Mouse (Mus musculus) frontal cortex, adult (tissue): ENCODE results near the gene Sdk1.
A peak's percentile ranks its signal among the peaks of the same experiment; 100 is the strongest.

Experiments used
- ATAC-seq: cut with Nextera tagmentation; 2 replicates; pipeline ENCODE4 v1.9.2; 2017; ENCODE audit warnings: mild to moderate bottlenecking, moderate library complexity, mixed read lengths; ENCODE audit not compliant: low TSS enrichment

Gene Sdk1

DNA sequence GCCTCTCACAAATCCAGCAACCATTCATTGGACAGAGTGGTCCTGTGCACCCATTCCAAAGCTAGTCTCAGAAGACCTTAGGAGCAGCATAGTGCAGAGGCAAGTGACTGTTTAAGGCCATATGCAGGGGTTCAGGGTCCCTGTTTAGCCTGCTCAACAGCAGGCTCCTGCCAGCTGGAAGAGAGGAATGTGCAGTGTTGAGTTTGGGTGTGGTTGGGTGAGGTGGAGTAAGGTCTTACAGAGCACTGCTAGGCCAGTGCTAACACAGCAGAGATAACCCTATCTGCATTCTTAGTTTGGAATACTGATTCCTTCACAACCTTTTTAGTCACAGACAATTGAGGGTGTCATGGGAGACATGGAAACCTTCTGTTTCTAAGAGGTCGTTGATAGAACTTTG is 206.0 kb downstream of the Sdk1 start:
- no peak for ATAC-seq

- no peak for ATAC-seq
Measured at GRCm38 (mm10) chr5:141463417-141463816, 222.1 kb downstream of the Sdk1 start.

- ATAC-seq = no peak
Measured at GRCm38 (mm10) chr5:141468821-141469220, 227.5 kb downstream of the Sdk1 start.

DNA sequence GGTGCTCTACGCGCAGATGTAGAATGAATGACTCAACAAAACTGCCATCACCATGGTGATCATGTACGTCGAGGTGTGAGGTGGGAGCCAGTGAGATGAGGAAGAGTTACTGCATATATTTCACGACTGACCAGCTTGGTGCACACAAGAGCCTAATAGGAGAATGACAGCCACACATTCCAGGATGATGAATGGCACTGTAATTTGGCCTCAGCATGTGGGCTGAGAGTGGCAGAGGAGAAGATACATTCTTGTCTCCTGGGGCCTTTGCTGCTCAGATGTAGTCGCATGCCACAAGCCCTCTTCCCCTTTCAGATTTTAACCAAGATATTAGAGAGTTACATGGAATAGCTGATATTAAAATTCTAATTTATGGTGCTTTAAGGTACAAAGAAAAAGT is 264.0 kb downstream of the Sdk1 start:
- ATAC-seq = no peak

DNA sequence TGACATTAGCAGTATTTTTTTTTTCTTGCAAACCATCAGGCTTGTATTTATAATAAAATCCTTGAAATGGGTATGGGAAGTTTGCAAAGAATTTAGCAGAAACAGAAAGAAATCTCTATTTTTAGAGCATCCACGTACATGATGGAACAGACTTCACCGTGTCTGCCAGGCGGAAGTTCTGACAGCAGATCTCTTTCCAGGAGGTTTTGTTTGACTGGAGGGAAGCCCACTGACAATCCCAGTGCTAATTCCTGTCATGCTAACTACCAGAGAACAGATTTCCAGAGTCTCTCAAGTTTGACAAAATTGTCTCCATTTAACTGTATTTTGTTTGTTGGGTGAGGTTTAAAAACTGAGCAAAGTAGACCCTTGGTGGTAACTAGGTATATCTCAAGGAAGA is 265.1 kb downstream of the Sdk1 start:
- no peak for ATAC-seq

DNA sequence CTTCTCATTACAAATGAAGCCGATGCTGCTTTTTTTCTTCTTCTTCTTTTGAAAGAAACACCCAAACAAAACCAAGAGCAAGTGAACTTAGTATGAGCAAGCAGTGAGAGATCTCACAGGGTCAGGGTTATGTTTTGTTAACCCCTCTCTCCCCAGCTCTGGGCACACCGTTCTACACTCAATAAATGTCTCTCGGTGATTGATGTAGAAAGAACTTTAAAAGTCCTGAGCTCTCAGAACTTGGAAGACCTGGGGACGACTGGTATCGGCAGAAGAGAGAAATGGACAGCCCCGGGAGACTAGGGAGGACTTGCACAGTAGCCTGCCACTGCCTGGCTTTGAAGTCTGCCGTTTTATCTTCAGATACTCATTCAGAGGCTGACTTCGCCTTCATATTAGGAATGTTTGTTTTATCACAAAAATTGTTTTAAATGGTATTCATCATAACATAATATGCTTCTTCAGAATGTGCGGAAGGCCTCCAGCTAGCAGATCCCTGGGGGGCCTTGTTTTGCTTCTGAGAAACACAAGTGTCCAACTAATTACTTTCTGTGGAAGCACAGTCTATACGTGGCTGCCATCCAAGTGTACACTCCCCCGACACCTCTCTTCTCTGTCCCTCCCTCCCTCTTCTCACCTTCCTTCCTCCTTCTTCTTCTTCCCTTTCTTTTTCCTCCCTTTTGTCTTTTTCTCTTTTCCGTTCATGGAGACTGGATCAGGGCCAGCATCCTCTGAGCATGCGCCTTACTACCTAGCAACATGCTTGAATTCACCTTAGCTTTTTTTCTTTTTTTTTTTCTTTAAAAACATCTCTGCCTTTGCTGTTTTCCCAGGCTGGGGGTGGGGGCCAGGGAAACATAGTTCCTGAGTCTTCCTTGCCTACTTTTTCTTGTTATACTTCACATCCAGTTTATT is 283.8 kb downstream of the Sdk1 start:
- ATAC-seq = no peak

DNA sequence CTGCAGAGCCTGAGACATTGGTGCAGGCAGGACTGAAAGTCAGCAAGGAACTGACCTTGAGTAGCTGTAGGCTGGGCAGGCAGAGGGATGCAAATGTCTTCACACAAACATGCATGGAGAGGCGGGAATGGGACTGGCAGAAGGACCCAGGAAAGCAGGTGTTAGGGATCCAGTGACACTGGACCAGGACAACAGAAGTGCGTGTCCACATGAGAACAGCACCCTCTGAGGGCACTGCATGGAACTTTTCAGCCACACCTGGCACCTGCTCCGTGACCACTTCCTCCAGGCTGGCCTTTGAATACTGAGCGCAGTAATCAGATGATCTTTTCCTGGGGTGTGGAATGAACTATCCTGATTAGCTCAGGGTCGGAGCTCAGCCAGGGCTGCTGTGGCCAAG is 298.9 kb downstream of the Sdk1 start:
- no peak for ATAC-seq

DNA sequence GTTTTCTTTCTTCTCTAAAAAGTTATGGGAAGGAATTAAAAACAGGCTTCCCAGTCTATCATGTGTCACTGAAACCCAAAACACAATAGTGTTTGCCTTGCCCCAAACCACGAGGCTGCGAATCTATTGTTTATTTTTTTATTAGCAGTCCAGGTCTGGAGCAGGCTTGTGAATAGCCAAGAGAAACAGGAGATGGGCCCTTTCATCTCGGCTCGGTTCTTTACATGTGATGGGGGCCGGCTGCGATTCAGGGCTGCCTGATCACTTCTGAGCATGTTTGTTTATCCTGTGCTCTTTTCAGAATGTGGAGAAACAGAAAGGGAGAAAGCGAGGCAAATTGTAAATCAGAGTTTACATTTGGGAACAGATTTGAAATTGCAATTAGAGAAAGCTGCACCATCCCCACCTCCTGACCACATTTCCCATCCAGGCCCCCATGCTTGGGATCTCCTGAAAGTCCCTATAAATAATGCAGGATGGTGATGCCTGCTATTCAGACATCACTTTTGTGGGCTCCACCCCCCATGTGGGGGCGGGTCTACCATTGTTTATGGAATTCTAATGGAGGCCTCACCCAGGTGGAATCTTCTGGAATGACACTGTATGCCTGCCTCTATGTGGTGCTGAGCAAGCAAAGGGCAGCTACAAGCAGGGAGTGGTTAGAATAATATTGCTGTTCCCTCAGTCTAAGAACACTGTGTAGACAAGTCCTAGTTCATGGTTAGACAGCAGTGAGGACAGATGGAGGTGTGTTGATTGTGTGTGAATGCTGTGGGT is 301.8 kb downstream of the Sdk1 start:
- no peak for ATAC-seq

DNA sequence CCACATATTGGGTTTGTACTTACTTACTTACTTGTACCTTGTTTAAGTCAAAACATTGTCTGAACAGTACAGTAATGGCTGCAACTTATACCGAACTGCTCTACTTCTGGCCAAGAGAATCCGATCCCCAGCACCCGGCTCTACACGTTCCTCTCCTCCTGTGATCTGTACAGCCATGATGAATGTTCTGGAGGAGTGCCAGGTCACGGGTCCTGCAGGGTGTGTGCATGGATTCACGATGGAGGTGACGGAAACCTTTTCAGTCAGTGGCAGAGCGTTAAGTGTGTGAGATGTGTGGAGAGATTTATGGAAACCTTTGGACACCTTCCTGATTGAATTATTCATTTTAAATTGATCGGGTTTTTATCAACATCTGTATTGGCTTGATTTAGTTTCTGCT is 312.2 kb downstream of the Sdk1 start:
- no peak for ATAC-seq

DNA sequence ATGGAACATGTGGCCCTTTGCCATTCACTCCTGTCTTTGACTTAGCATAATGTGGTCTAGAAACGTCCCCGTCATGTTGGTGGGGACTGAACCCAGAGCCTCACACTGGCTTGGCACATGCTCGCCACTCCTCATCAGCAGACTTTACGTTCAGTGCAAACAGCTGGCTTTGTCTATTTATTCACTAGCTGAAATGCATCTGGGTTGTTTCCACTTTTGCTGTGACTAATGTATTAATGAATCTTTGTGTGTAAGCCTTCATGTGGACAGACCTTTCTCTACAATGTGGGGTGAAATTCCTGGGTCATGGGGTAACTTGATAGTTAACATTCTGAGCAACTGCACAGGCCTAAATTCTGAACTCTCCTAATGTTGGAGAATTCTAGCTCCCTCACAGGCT is 317.4 kb downstream of the Sdk1 start:
- ATAC-seq = no peak

- ATAC-seq = no peak
Measured at GRCm38 (mm10) chr5:141560325-141560724, 319.0 kb downstream of the Sdk1 start.

DNA sequence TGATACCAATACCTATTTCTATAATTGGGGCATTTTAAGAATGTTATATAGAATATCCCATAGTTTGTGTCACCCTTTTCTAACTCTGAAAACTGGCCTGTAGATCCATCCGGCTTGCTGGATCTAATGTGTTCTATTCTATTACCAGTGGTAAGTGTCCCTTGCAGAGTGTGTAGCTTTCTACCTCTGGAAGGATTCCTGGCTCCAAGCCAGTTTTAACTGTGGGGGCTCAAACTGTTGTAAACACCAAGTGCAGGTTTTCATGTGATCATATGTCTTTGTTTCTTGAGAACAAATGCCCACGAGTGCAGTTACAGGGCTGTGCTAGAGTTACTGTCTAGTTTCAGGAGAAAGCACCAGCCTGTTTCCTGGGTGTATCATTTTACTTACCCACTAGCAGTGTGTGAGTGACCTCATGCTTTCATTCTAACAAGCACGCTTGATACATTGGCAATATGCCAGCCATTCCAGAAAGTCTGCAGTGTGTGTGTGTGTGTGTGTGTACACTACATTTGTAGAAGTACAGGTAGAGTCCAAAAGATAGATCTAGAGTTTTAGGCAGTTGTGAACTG is 320.8 kb downstream of the Sdk1 start:
- no peak for ATAC-seq

GRCm38 (mm10) chr5:141564197-141564596 is 322.9 kb downstream of the Sdk1 start:
- ATAC-seq = no peak

- ATAC-seq = no peak
Measured at GRCm38 (mm10) chr5:141568106-141568505, 326.8 kb downstream of the Sdk1 start.

GRCm38 (mm10) chr5:141570442-141570841 is 329.2 kb downstream of the Sdk1 start:
- no peak for ATAC-seq

DNA sequence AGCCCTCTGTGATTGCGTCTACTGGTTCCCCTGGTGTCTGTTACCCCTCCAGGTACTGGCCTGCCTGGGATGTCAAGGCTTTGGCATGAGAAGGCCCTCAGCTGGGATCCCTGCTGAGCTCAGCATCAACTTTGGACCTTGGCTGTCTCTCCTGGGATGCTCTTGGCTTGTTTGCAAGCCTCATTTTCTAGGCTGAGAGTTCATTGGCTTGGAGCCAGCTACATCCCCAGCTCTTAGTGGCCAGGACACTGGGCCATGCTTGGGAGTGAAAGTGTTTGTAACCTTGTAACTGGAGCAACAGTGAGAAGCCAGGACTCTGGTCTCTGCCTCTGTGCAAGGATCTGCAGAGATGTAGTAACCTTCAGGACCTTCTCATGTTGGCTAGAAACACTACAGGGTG is 333.0 kb downstream of the Sdk1 start:
- no peak for ATAC-seq

DNA sequence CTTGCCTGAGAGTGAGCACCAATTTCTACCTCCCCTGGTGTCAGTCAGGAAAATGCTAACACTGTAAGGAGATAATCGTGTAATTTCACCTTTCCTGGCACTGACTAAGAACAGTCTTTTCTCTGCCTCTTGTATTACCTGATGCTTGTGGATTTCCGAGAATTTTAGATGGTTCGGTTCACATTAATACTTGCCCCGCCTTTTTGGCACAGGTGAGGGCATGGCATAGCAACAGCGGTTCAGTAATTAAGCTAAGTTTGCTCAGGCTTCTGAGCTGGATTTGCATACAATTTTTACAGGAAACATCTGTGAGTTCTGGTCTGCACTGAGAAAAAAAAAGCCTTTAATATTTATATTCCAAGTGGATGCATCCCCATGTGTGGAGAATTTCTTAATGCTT is 350.0 kb downstream of the Sdk1 start:
- ATAC-seq = no peak

DNA sequence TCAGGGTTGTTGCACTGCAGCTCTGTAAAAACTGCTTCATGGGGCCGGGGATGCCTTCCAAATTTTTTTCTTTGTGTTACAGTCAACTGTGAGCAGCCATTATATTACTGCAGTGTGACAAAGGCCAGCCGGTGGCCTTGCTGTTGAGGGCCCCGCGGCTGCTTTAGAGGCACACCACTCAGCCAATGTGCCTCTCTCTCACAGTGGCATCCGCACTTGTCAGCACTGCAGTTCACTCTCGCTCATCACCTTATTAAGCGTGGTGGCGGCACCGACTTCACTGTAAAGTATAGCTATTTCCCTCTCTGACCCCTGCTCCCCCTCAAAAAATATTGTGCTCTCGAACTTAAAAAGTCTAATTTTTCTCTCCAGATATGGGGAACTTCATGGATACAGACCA is 371.4 kb downstream of the Sdk1 start:
- ATAC-seq = no peak

GRCm38 (mm10) chr5:141615763-141616162 is 374.5 kb downstream of the Sdk1 start:
- peak; percentile 55; the same call in 1 of the 2 replicates for ATAC-seq

DNA sequence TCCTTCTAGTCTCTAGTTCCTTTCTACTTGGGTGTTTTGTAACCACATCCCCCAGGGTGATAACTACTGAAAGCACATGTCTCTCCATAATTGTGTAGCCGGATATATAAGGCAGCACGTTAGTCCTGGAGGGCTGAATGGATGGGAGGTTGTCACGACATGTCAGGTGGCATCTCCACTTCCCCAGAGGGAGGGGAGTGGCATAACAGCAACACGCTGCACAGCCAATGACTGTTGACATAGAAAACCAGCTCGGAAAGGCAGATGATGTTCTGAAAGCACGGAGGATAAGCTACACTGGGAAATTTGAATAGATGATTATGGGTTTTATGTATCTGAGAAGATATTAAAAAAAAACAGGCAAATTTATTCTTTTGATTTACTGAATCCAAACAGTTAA is 376.4 kb downstream of the Sdk1 start:
- no peak for ATAC-seq

DNA sequence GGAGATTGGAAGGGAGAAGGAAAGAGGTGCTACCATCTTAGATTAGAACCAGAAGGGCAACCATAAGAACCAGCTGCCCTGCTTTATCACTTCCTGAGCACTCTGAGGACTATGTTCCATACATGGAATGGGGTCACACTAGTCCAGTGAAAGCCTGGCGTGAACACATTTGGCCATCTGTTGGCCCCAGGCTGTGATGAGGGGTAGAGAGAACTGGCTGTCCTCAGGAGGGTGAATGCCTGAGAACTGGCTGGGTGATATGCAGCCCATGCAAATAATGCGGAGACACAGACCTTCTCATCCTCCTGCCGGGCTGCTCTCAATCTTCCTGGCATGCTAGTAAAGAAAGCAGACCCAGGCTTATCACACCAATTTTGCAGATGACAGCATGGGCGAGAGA is 384.1 kb downstream of the Sdk1 start:
- ATAC-seq = no peak

GRCm38 (mm10) chr5:141631641-141632040 is 390.4 kb downstream of the Sdk1 start:
- ATAC-seq = no peak

GRCm38 (mm10) chr5:141633271-141633670 is 392.0 kb downstream of the Sdk1 start:
- no peak for ATAC-seq
